Mouse (Mus musculus): Measurements from ENCODE around the gene Jam2. TPM values are rescaled to one million over a fixed set of nuclear protein-coding genes. Genes with fewer than 3 reads are reported as not detected.

The Jam2 gene
- polyA plus RNA-seq, 1 experiment from 2014 or later, result 4.7 TPM

DNA sequence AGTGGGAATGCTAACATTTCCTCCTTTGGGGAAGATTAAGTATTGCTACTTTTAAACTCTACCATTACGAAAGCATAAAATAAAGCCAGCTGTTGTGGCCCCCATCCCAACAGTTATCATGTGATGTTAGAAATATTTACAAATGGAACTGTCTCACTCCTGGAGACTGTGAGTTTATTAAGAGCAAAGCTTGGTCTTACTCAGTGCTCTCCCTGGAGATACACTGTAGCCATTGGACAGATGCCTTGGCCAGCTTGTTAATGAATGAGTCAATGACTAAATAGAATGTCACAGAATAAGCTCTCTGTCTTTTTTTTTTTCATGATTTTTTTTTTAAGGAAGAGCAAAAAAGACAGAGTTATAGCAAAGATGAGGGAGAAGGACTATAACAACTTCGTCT is 2.5 kb upstream of the Jam2 start:
- no peak for ATAC-seq (ENCODE audit: insufficient number of reproducible peaks, insufficient read depth, low FRiP score, low TSS enrichment, low read depth)
- H3K27ac ChIP-seq, result no peak overlapping the region
- H3K36me3 ChIP-seq, result no peaks in the 10 kb centered on the region
- no peak overlapping the region for H3K4me3 ChIP-seq
- H3K4me1 ChIP-seq, result peaks cover 8% of the 10 kb centered on the region; the same call in 1 of the 2 replicates
- WGBS, result 84% methylated on average over 2 of the region's 2 CpGs
- H3K9me3 ChIP-seq, result no peaks in the 10 kb centered on the region
- no peak overlapping the region for H3K9ac ChIP-seq
- H3K27me3 ChIP-seq, result peaks cover 28% of the 10 kb centered on the region
- no peak overlapping the region for H3K4me2 ChIP-seq

DNA sequence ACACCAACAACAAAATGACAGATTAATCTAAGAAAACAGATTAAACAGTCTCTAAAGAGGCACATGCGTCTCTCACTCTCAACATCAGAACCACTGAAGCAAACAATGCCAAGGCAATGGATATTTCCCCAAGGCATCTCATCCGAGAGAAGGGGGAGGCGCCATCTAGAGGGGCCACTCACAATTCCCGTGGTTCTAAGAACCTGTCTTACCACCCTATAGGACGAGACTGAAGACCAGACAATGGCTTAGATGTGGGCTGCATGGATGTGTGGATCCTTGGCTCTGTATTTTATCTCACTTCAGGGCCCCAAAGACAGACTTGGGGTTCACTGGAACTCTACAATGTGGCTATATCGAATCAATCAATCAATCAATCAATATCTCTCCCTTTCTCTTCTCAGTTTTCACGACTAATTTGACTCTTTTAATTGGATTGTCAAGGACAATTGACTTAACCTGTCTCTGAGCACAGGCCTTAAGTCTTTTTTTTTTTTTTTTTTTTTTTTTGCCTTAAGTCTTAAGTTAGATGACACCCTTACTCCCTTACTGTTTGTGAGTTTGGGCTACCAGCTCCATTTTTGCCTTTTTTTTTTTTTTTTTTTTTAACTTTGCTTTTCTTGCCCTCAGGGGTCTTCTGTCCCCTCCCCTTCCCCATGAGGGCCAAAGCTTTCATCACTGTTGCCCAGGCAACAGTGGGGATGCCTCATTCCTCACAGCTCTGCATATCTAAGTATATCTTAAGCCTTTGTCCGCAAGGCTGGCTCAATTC is 1.2 kb upstream of the Jam2 start:
- Histone ChIP-seq H3K4me3 (no peak overlapping the region; the same call in 1 of the 2 replicates), H3K4me2 (peak overlapping the region; percentile 96), H3K9ac (no peak overlapping the region), H3K27ac (no peak overlapping the region), H3K9me3 (no peaks in the 10 kb centered on the region), H3K4me1 (peaks cover 8% of the 10 kb centered on the region; the same call in 1 of the 2 replicates), H3K36me3 (no peaks in the 10 kb centered on the region), H3K27me3 (peaks cover 29% of the 10 kb centered on the region)
- WGBS, result 13% methylated on average over 8 of the region's 8 CpGs
- no peak for ATAC-seq (ENCODE audit: insufficient number of reproducible peaks, insufficient read depth, low FRiP score, low TSS enrichment, low read depth)

DNA sequence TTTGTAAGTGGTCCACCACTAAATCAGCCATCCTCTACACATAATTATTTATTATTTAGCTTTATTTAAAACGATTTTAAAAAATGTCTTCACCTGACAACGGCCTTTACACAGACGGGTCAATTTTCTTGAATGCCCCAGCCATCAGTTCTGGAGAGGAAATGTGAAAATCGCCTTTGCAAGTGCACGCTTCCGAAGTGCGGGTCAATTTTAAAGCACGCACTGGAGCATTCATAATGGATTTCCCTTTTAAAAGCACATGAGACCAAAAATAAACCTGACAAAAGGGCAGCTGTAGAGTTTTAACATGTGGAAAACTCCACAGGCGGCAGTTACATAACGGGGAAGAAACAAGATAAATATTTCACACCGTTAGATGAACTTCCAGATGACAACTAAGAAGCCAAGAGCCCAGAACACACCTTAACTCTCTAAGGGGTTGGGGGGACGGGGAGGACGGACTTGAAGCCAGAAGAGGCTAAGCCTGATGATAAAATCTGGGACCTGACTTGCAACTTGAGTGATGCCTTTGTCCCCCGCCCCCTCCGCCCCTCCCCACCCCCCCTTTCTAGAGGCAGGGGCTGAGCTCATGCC is 558 bp upstream of the Jam2 start:
- H3K4me3 ChIP-seq, result peak overlapping the region; percentile 64
- no peaks in the 10 kb centered on the region for H3K9me3 ChIP-seq
- H3K27ac ChIP-seq, result no peak overlapping the region
- H3K4me2 ChIP-seq, result peak overlapping the region; percentile 96
- 1% methylated on average over 15 of the region's 15 CpGs for WGBS
- H3K9ac ChIP-seq, result peak overlapping the region; percentile 70
- peaks cover 8% of the 10 kb centered on the region; the same call in 1 of the 2 replicates for H3K4me1 ChIP-seq
- peaks cover 29% of the 10 kb centered on the region for H3K27me3 ChIP-seq
- no peaks in the 10 kb centered on the region for H3K36me3 ChIP-seq
- ATAC-seq (ENCODE audit: insufficient number of reproducible peaks, insufficient read depth, low FRiP score, low TSS enrichment, low read depth), result 0 out of 2 replicates have a peak, but pooled peaks have one; percentile 2

DNA sequence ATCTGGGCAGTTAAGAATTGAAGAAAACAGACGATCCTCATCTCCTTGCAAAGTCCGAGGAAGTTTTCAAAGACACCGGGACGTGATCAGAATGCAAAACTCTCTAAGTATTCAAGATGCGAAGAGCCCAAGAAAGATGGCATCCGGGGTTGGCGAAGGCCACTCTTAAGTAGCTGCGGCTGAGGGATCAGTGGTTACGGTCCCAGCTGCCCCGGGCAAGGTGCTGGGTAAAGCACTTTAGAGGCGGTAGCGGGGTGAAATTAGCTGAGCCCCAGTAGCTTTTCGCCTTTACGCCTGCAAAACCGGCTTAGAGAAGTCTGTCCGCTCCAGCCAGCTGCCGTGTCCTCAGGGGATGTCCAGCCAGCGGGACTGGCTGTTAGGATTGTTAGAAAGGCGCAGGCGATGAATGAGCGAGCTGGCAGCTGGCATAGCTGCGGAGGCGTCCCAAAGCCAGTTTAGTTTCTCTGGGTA is 873 bp downstream of the Jam2 start:
- H3K4me3 ChIP-seq, result peak overlapping the region; percentile 64
- ATAC-seq (ENCODE audit: insufficient number of reproducible peaks, insufficient read depth, low FRiP score, low TSS enrichment, low read depth), result no peak

DNA sequence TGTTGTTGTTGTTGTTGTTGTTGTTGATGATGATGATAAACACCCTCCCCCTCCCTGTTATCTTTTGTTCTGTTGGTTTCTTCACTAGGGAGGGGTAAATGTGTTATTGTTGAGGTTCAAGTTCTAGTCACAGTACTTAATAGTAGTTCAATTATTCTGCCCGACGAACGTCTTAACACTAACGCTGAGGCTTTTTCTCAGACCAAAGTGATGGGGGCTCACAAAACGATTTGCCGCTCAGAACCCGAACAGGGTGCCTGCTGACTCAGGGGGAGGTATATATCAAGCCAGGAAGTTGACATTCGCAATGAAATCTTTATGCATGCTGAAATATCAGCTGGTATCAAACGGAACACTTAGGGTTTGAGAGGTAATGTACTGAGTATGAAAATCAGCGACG is 1.4 kb downstream of the Jam2 start:
- no peak for ATAC-seq (ENCODE audit: insufficient number of reproducible peaks, insufficient read depth, low FRiP score, low TSS enrichment, low read depth)
- H3K4me1 ChIP-seq, result peaks cover 8% of the 10 kb centered on the region; the same call in 1 of the 2 replicates
- peak overlapping the region; percentile 96 for H3K4me2 ChIP-seq
- WGBS, result 37% methylated on average over 11 of the region's 11 CpGs
- H3K9me3 ChIP-seq, result 0 out of 2 replicates have a peak, but pooled peaks cover 5% of the 10 kb centered on the region
- H3K9ac ChIP-seq, result no peak overlapping the region
- peaks cover 29% of the 10 kb centered on the region for H3K27me3 ChIP-seq
- no peak overlapping the region for H3K27ac ChIP-seq
- H3K4me3 ChIP-seq, result peak overlapping the region; percentile 64
- no peaks in the 10 kb centered on the region for H3K36me3 ChIP-seq

More for the DNA sequence above, 873 bp downstream of the Jam2 start:
- H3K36me3 ChIP-seq, result no peaks in the 10 kb centered on the region
- under 1% methylated on average over 23 of the region's 23 CpGs for WGBS
- H3K9me3 ChIP-seq, result 0 out of 2 replicates have a peak, but pooled peaks cover 5% of the 10 kb centered on the region
- H3K9ac ChIP-seq, result peak overlapping the region; percentile 70
- H3K27me3 ChIP-seq, result peaks cover 29% of the 10 kb centered on the region
- H3K27ac ChIP-seq, result no peak overlapping the region
- H3K4me1 ChIP-seq, result peaks cover 8% of the 10 kb centered on the region; the same call in 1 of the 2 replicates
- peak overlapping the region; percentile 96 for H3K4me2 ChIP-seq

DNA sequence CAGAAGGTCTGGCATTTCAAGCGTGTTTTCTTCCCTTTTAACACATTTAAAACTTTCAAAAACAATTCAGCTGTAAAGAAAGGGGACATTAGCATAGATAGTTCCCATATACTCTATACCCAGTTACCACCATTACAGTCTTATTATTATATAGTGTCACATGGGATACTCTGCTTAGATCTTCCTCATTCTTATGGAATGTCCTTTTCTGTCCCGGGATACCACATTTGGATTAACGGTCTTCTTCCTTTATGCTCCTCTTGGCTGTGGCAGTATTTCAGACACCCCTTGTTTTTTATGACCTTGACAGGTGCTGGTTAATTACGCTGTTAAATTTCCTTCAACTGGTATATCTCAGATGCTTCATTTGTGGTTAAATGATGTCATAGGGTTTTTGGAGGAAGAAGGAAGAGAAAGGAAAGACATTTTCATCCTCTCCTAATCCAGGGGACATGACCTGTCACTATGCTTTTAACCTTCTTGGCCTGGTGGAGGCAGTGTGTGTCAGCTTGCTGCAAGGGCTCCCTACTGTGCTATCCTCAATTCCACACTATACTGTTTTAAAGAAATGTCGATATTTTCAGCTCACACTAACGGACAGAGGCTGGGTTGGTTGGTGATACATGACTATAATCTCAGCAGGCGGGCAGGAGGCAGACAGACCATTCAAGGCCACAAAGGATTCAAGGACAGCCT is 2.3 kb downstream of the Jam2 start:
- H3K4me2 ChIP-seq, result no peak overlapping the region

DNA sequence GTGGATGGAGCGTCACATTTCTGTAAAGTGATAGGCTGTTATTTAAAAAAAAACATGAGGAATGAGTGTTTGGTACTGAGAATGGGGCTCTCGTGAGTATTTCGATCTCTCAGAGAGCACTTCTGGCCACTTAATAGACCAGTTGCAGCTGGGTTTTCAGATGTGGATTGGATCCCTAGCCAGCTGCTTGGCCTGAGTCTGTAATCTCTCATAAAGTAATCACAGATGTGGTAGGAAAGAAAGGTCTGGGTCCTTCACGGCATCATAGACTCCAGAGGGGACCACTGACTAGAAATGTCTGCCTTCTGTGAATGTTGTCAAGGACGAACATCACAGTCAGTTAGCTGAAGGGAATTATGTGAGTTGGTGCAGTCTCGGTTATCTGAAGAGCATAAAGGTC is 4.5 kb downstream of the Jam2 start:
- no peak overlapping the region for H3K4me2 ChIP-seq
- H3K4me1 ChIP-seq, result peaks cover 5% of the 10 kb centered on the region; the same call in 1 of the 2 replicates
- peaks cover 24% of the 10 kb centered on the region for H3K27me3 ChIP-seq
- no peak overlapping the region for H3K4me3 ChIP-seq
- no peak overlapping the region for H3K27ac ChIP-seq
- no peaks in the 10 kb centered on the region for H3K36me3 ChIP-seq
- no peak for ATAC-seq (ENCODE audit: insufficient number of reproducible peaks, insufficient read depth, low FRiP score, low TSS enrichment, low read depth)
- 62% methylated on average over 6 of the region's 6 CpGs for WGBS
- H3K9me3 ChIP-seq, result 0 out of 2 replicates have a peak, but pooled peaks cover 5% of the 10 kb centered on the region
- H3K9ac ChIP-seq, result no peak overlapping the region

More for the DNA sequence above, 2.3 kb downstream of the Jam2 start:
- Histone ChIP-seq H3K27ac (no peak overlapping the region), H3K36me3 (no peaks in the 10 kb centered on the region), H3K9ac (no peak overlapping the region), H3K9me3 (0 out of 2 replicates have a peak, but pooled peaks cover 5% of the 10 kb centered on the region), H3K4me1 (peaks cover 8% of the 10 kb centered on the region; the same call in 1 of the 2 replicates), H3K4me3 (no peak overlapping the region), H3K27me3 (peaks cover 29% of the 10 kb centered on the region)
- WGBS, result 61% methylated on average over 7 of the region's 7 CpGs
- ATAC-seq (ENCODE audit: insufficient number of reproducible peaks, insufficient read depth, low FRiP score, low TSS enrichment, low read depth), result no peak

DNA sequence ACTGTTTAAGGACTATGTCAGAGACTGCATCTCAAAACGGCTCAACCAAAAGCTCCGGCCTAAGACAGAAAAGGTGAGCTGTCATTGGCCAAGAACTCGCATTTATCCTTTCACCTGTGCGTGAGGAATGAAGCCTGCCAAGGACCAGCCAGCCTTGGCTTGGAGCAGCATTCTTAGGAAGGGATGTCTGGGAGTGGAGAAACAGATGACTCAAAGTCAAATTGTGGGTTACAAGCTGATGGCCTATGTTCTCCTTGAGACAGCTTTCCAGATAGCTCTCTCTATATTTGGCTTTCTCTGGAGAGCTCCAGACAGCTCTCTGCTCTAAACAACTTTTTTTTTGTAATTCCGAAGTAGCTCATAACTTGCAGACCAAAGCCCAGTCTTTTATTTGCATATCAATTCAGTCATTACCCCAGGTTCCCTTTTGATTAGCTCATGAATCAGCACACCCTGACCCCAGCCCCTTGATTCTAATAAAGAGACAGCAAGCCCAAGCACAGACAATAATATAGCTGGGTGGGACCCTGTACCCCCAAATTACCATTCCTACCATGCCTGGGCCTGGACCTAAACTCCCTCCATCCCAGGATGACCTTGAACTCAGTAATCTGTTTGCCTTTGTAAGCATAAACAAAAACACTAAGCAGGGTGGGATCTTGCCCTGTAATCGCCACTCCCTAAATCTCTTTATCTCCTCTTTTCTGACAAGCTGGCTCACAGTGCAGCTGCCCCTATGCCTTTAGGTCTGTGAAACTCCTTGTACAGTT is 5.1 kb downstream of the Jam2 start:
- ATAC-seq (ENCODE audit: insufficient number of reproducible peaks, insufficient read depth, low FRiP score, low TSS enrichment, low read depth), result no peak

DNA sequence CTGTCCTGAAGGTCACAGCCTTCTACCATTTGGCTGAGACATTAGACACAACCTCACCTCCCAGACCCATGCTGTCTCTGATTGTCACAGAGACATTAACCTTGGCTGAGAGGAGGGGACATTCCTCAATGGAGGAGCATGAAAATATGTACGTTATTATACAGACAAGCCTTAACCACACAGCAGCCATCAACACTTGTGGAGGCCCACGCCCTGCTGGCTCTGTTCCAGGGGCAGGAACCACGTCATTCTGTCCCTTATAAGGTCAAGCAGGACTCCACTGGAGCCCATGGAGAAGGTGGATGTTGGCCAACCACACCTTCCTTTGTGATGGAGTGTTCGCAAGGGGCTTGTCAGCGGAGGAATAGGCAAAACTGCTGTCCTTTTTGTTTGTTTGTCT is 5.8 kb downstream of the Jam2 start:
- ATAC-seq (ENCODE audit: insufficient number of reproducible peaks, insufficient read depth, low FRiP score, low TSS enrichment, low read depth), result no peak
- peaks cover 17% of the 10 kb centered on the region for H3K27me3 ChIP-seq
- 77% methylated on average over 5 of the region's 5 CpGs for WGBS
- H3K4me1 ChIP-seq, result no peaks in the 10 kb centered on the region
- H3K36me3 ChIP-seq, result no peaks in the 10 kb centered on the region
- no peak overlapping the region for H3K4me2 ChIP-seq
- 0 out of 2 replicates have a peak, but pooled peaks cover 5% of the 10 kb centered on the region for H3K9me3 ChIP-seq
- no peak overlapping the region for H3K27ac ChIP-seq
- no peak overlapping the region for H3K9ac ChIP-seq
- no peak overlapping the region for H3K4me3 ChIP-seq

More for the DNA sequence above, 5.1 kb downstream of the Jam2 start:
- H3K4me1 ChIP-seq, result peaks cover 2% of the 10 kb centered on the region; the same call in 1 of the 2 replicates
- WGBS, result 84% methylated on average over 6 of the region's 6 CpGs
- H3K27me3 ChIP-seq, result peaks cover 22% of the 10 kb centered on the region
- no peaks in the 10 kb centered on the region for H3K36me3 ChIP-seq
- no peak overlapping the region for H3K9ac ChIP-seq
- 0 out of 2 replicates have a peak, but pooled peaks cover 5% of the 10 kb centered on the region for H3K9me3 ChIP-seq
- no peak overlapping the region for H3K4me2 ChIP-seq
- H3K27ac ChIP-seq, result no peak overlapping the region
- H3K4me3 ChIP-seq, result no peak overlapping the region

DNA sequence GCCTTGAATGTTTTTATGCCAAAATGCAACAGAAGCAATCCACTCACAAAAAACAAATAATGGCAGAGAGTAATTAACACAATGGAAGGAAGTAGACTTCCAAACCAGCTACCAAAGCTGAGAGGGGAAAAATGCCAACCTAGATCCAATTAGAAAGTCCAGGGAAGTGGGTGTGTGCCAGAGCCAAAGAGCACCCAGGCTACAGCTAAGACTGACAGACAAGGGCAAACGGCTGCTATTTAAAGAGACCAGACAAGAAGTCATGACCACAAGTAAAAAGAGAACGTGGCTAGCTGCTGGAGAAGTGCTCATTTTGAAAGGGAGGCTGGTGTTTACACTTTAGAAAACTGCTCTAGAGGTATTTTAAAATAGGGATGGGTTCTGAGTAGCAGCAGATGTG is 9.4 kb downstream of the Jam2 start:
- H3K27ac ChIP-seq, result no peak overlapping the region
- H3K4me1 ChIP-seq, result no peaks in the 10 kb centered on the region
- 0 out of 2 replicates have a peak, but pooled peaks cover 5% of the 10 kb centered on the region for H3K9me3 ChIP-seq
- H3K4me3 ChIP-seq, result no peak overlapping the region
- no peaks in the 10 kb centered on the region for H3K27me3 ChIP-seq
- H3K4me2 ChIP-seq, result no peak overlapping the region
- no peak overlapping the region for H3K9ac ChIP-seq
- ATAC-seq (ENCODE audit: insufficient number of reproducible peaks, insufficient read depth, low FRiP score, low TSS enrichment, low read depth), result no peak
- WGBS, result 55% methylated on average over 2 of the region's 2 CpGs
- H3K36me3 ChIP-seq, result no peaks in the 10 kb centered on the region

DNA sequence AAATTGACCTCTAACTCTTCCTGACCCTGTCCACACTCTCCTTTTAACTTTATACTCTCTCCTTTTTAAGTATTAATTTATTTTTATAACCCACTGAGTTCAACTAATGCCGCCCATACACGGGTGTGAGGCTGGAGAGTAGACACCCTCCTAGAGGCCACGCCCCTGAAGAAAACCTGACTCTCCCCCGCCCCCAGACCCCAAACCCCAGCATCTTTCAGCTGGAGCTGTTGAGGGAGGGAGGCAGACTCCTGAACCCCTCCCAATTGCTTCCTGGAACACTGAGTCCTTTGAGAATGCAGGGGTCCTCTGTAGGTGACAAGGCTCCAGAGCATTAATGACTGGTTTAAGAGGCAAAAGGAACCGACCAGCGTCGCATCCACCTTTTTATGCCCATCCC is 11.0 kb downstream of the Jam2 start:
- H3K27me3 ChIP-seq, result no peaks in the 10 kb centered on the region
- no peak overlapping the region for H3K27ac ChIP-seq
- H3K36me3 ChIP-seq, result no peaks in the 10 kb centered on the region
- WGBS, result 16% methylated on average over 7 of the region's 7 CpGs
- no peak for ATAC-seq (ENCODE audit: insufficient number of reproducible peaks, insufficient read depth, low FRiP score, low TSS enrichment, low read depth)
- no peaks in the 10 kb centered on the region for H3K4me1 ChIP-seq
- H3K4me3 ChIP-seq, result no peak overlapping the region
- H3K9ac ChIP-seq, result no peak overlapping the region
- no peak overlapping the region for H3K4me2 ChIP-seq
- no peaks in the 10 kb centered on the region for H3K9me3 ChIP-seq

Data from embryonic facial prominence, embryonic 13.5 days (tissue).